Mouse (Mus musculus): ENCODE measurements around the gene Cntrob. TPM values are rescaled to one million over a fixed set of nuclear protein-coding genes. Genes with fewer than 3 reads are reported as not detected.

The Cntrob gene
- polyA plus RNA-seq, 1 experiment from 2014 or later: 18.6 TPM

DNA sequence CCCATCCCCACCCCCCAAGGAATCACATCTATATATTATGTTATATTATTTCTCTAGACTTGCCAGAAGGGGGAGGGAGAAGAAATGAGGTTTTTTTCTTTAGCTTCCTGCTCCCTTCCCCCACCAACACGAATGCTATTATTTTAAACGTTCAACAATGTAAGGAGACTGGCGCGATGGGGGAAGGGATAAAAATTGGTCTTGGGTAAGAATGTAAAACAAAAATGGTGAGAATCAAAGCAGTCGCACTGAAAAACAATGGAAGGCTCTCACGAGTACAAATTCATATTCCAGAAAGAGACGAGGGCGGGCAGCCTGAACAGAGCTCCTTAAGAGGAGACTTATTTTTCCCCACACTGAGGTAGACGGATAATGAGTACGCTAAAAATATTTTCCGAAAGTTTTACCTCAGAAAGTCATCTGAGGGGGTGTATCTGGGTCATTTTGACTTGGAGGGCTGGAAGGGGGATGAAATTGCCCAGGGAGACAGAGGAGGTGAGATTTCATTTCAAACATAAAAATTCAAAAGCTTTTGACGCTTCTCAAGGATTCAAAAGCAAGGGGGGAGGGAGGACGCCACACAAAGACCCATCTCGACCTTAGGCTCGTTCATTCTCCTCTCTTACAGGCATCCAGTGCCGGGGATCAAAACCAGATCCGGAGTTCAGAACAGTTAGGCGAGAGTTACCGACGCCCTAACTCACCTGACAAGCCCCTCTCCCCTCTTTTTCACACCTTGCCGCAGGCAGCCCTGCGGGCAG lies 43.5 kb upstream of the Cntrob start:
- no peaks in the 10 kb centered on the region for H3K27me3 ChIP-seq (replicated peaks)
- under 1% methylated on average over 22 of the region's 22 CpGs for WGBS
- H3K4me1 ChIP-seq: peaks cover 42% of the 10 kb centered on the region
- no peak for ATAC-seq (ENCODE audit: insufficient read depth, low FRiP score, low read depth)
- peak overlapping the region; percentile 99 for H3K27ac ChIP-seq
- H3K9ac ChIP-seq: peak overlapping the region; percentile 99
- no peaks in the 10 kb centered on the region for H3K9me3 ChIP-seq
- peaks cover 14% of the 10 kb centered on the region for H3K36me3 ChIP-seq
- H3K4me3 ChIP-seq (replicated peaks): peak overlapping the region; percentile 85
- peak overlapping the region; percentile 91 for H3K4me2 ChIP-seq

DNA sequence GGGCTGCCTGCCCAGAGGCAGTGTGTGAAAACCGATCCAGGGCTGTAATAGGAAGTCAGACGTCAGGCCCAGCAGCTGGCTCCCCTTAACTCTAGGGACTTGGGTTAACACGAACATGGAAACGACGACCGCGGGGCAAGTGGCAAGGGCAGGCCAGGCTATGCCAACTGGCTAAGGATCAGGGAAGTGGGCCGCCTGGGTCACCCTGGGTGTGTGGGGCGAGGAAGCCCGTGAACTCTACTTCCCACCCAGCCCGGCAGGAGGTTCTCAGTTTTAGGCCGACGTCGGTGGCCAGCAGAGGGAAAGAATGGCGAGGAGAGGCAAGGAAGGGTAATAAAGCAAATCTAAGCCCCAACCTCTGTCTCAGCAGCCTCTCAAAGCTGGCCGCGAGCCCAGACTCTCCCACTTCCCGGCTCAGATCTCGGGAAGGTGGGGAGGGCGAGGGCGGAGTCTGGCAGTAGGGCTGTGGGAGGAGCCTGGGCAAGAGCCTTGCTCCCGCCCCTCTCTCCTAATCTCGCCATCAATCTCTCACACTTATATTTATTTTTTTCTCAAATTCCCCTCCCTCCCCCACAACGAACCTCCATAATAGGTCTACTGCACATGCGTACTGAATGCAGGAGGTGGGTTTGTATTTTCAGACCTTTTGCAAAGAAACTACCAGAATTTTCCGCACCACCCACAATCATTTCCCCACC lies 42.7 kb upstream of the Cntrob start:
- peak overlapping the region; percentile 39; the same call in 1 of the 2 replicates for H3K9ac ChIP-seq
- H3K9me3 ChIP-seq: no peaks in the 10 kb centered on the region
- no peaks in the 10 kb centered on the region for H3K27me3 ChIP-seq (replicated peaks)
- H3K27ac ChIP-seq: peak overlapping the region; percentile 99
- under 1% methylated on average over 26 of the region's 26 CpGs for WGBS
- H3K4me3 ChIP-seq (replicated peaks): peak overlapping the region; percentile 85
- peak; percentile 80 for ATAC-seq (ENCODE audit: insufficient read depth, low FRiP score, low read depth)
- H3K36me3 ChIP-seq: peaks cover 21% of the 10 kb centered on the region
- peak overlapping the region; percentile 91 for H3K4me2 ChIP-seq
- H3K4me1 ChIP-seq: peaks cover 34% of the 10 kb centered on the region

DNA sequence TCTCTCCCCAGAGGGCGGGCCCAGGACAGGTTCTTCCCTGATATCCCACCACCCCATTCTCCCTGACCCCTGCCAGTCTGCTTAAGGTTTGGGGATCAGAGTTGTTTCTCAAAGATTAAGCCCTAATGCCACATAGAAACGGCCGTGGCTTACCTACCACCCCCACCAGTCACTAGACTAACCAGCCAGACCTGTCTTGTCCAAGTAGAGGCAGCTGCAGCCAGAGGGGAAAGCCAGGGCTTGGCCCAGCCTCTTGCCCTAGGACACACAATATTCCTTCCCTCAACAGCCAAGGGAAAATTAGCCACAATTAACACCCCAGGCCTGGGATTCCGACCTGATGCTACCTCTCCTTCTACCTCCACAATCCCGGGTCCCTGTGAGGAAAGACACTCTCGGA lies 42.1 kb upstream of the Cntrob start:
- Histone ChIP-seq H3K4me2 (peak overlapping the region; percentile 91), H3K9ac (peak overlapping the region; percentile 39; the same call in 1 of the 2 replicates), H3K27me3 (replicated peaks) (no peaks in the 10 kb centered on the region), H3K4me3 (replicated peaks) (peak overlapping the region; percentile 85), H3K9me3 (no peaks in the 10 kb centered on the region), H3K4me1 (peaks cover 31% of the 10 kb centered on the region), H3K27ac (peak overlapping the region; percentile 99), H3K36me3 (peaks cover 27% of the 10 kb centered on the region)
- WGBS: 19% methylated on average over 6 of the region's 6 CpGs
- no peak for ATAC-seq (ENCODE audit: insufficient read depth, low FRiP score, low read depth)

DNA sequence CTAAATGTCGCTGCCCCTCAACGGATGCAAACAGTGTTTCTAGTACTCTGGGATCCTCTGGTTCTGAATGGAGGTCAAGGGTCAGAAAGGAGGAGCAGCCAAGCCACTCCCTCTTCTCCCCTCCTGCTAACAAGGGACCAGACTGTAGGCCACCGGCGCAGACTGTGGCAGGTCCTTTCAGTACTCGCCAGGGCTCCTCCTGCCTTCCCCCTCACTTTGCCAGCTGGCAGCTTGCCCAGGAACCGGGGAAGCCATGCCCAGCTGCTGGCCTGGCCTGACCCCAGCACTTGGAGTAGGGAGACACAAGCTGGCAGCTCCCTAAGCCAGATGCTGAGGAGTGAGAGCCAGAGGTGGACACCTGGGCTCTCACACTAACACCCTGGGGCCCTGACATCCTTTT lies 41.3 kb upstream of the Cntrob start:
- peak; percentile 50 for ATAC-seq (ENCODE audit: insufficient read depth, low FRiP score, low read depth)
- Histone ChIP-seq H3K27me3 (replicated peaks) (no peaks in the 10 kb centered on the region), H3K4me1 (peaks cover 31% of the 10 kb centered on the region), H3K36me3 (peaks cover 33% of the 10 kb centered on the region), H3K27ac (peak overlapping the region; percentile 99), H3K9ac (no peak overlapping the region), H3K9me3 (no peaks in the 10 kb centered on the region), H3K4me3 (replicated peaks) (peak overlapping the region; percentile 85), H3K4me2 (peak overlapping the region; percentile 91)
- 2% methylated on average over 6 of the region's 6 CpGs for WGBS

DNA sequence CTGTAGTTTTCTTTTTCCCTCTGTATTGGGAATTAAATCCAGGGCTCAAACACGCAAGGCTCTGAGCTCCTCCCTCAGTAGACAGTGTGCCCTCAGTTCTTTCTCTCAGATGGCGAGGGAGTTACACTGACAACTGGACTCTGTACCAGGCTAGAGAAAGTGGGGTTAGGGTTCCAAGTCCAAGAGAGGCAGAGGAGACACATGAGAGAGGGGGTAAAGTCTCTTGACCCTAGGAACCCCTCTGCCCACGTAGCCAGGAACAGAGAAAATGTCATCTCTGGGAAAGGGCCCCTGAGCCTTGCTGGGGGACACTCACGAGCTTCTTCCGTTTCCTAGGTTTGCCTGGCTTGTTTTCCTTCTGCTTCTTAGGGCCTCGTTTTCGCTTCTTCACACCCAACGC lies 40.8 kb upstream of the Cntrob start:
- no peak for ATAC-seq (ENCODE audit: insufficient read depth, low FRiP score, low read depth)
- Histone ChIP-seq H3K9ac (no peak overlapping the region), H3K27me3 (replicated peaks) (no peaks in the 10 kb centered on the region), H3K4me2 (peak overlapping the region; percentile 91), H3K27ac (peak overlapping the region; percentile 99), H3K9me3 (no peaks in the 10 kb centered on the region), H3K4me3 (replicated peaks) (peak overlapping the region; percentile 85), H3K4me1 (peaks cover 31% of the 10 kb centered on the region), H3K36me3 (peaks cover 39% of the 10 kb centered on the region)
- WGBS: 36% methylated on average over 8 of the region's 8 CpGs

DNA sequence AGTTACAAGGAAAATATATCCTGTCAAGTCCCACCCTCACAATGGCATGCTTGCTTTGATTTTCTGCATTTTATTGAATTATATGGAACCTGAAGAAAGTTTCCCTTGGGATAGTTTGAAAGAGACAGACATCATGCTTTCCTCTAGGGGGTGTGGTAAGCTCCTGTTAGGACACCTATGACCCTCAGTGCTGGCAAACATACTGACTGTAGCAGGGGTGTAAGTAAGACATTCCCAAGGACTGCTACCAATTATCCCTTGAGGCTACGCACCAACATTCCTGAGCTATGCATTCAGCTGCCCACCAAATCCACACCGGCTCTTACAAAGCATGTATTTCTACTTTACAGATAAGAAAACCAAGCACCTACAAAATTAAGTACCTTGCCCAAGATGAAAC lies 38.9 kb upstream of the Cntrob start:
- WGBS: 75% methylated on average over 2 of the region's 2 CpGs
- no peak for ATAC-seq (ENCODE audit: insufficient read depth, low FRiP score, low read depth)
- H3K9ac ChIP-seq: no peak overlapping the region
- H3K27ac ChIP-seq: no peak overlapping the region
- peaks cover 24% of the 10 kb centered on the region for H3K4me1 ChIP-seq
- no peak overlapping the region for H3K4me2 ChIP-seq
- H3K36me3 ChIP-seq: peaks cover 51% of the 10 kb centered on the region
- H3K27me3 ChIP-seq (replicated peaks): no peaks in the 10 kb centered on the region
- H3K4me3 ChIP-seq (replicated peaks): no peak overlapping the region
- no peaks in the 10 kb centered on the region for H3K9me3 ChIP-seq

DNA sequence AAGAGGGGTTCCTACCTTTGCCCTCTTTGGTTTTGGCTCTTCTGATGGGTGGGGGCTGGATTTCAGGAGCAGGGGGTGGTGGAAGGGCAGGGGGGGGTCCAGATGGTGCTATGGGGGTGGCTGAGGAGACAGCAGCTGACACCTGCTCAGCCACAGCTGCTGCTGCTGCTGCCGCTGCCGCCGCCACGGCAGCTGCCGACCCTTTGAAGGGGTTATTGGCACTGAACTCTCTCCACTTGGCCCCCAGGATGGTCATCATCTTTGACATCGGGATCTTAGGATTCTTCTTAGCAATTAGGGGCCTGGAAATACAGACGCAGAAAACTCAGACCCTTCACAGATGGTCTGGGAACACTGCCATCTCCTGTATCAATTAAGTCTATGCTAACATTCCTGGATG lies 38.4 kb upstream of the Cntrob start:
- WGBS: 67% methylated on average over 7 of the region's 7 CpGs
- Histone ChIP-seq H3K27ac (no peak overlapping the region), H3K4me2 (no peak overlapping the region), H3K36me3 (peaks cover 54% of the 10 kb centered on the region), H3K27me3 (replicated peaks) (no peaks in the 10 kb centered on the region), H3K4me1 (peaks cover 20% of the 10 kb centered on the region), H3K9me3 (no peaks in the 10 kb centered on the region), H3K9ac (no peak overlapping the region), H3K4me3 (replicated peaks) (no peak overlapping the region)
- no peak for ATAC-seq (ENCODE audit: insufficient read depth, low FRiP score, low read depth)

DNA sequence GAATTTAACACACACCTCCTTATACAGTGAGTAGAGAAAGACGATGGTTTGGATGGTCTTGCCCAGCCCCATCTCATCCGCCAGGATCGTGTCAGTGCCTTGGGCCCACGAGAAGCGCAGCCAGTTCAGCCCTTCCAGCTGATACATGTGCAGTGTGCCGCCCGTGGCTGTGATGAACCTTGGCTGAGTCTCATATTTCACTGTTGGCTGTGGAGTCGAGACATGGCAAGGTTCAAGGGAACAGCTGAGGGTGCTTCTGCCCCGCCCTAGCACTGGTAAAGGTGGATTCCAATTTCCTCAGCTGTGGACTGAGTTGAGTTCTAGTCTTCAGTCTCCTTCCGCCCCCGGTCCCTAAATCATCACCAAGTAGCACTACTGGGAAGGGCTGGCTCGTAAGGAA lies 34.1 kb upstream of the Cntrob start:
- Histone ChIP-seq H3K4me1 (no peaks in the 10 kb centered on the region), H3K27me3 (replicated peaks) (no peaks in the 10 kb centered on the region), H3K36me3 (peaks cover 81% of the 10 kb centered on the region), H3K9me3 (no peaks in the 10 kb centered on the region), H3K4me2 (no peak overlapping the region), H3K4me3 (replicated peaks) (no peak overlapping the region), H3K9ac (no peak overlapping the region), H3K27ac (no peak overlapping the region)
- WGBS: 84% methylated on average over 12 of the region's 12 CpGs
- no peak for ATAC-seq (ENCODE audit: insufficient read depth, low FRiP score, low read depth)

DNA sequence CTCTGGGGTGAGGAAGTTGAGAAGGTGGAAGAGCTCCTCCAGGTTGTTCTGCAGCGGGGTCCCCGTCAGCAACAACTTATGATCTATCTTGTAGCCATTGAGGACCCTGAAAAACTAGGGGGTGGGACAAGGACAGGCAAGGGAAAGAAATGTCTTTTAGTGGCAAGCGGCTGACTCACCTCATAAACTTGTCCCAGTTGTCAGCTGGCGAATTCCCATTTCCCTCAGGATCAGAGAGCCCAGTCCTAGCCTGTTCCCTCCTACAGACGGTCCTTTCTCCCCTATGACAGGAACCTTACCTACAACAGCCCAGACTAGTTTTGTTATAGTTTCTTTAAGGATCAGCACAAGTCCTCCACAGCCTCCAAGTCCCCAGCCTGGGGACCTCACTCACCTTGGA lies 33.0 kb upstream of the Cntrob start:
- Histone ChIP-seq H3K9ac (no peak overlapping the region), H3K9me3 (no peaks in the 10 kb centered on the region), H3K4me2 (no peak overlapping the region), H3K27me3 (replicated peaks) (no peaks in the 10 kb centered on the region), H3K27ac (no peak overlapping the region), H3K4me1 (no peaks in the 10 kb centered on the region), H3K36me3 (peaks cover 80% of the 10 kb centered on the region), H3K4me3 (replicated peaks) (no peak overlapping the region)
- WGBS: 86% methylated on average over 5 of the region's 5 CpGs
- no peak for ATAC-seq (ENCODE audit: insufficient read depth, low FRiP score, low read depth)

DNA sequence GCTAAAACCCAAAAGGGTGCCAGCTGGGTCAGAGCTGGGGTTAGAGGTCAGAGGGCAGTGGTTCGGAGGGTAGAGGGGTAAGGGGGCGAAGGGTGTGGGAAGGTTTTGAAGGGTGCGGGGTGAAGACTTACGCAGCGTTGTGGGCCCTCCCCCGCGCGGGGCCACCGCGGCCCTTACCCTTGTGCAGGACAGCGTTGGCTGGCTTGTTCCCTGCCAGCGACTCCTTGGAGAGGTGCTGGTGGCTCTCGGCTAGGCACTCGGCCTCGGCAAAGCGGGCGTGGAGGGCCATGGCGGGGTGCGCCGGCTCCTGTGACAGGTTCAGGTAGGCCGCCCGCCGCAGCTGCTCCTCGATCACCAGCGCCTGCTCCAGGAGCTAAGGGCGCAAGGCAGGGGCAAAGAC lies 22.9 kb upstream of the Cntrob start:
- Histone ChIP-seq H3K4me2 (no peak overlapping the region), H3K9me3 (no peaks in the 10 kb centered on the region), H3K4me3 (replicated peaks) (no peak overlapping the region), H3K27me3 (replicated peaks) (no peaks in the 10 kb centered on the region), H3K36me3 (peaks cover 75% of the 10 kb centered on the region), H3K4me1 (no peaks in the 10 kb centered on the region), H3K27ac (no peak overlapping the region), H3K9ac (no peak overlapping the region)
- ATAC-seq (ENCODE audit: insufficient read depth, low FRiP score, low read depth): no peak
- 86% methylated on average over 26 of the region's 26 CpGs for WGBS

DNA sequence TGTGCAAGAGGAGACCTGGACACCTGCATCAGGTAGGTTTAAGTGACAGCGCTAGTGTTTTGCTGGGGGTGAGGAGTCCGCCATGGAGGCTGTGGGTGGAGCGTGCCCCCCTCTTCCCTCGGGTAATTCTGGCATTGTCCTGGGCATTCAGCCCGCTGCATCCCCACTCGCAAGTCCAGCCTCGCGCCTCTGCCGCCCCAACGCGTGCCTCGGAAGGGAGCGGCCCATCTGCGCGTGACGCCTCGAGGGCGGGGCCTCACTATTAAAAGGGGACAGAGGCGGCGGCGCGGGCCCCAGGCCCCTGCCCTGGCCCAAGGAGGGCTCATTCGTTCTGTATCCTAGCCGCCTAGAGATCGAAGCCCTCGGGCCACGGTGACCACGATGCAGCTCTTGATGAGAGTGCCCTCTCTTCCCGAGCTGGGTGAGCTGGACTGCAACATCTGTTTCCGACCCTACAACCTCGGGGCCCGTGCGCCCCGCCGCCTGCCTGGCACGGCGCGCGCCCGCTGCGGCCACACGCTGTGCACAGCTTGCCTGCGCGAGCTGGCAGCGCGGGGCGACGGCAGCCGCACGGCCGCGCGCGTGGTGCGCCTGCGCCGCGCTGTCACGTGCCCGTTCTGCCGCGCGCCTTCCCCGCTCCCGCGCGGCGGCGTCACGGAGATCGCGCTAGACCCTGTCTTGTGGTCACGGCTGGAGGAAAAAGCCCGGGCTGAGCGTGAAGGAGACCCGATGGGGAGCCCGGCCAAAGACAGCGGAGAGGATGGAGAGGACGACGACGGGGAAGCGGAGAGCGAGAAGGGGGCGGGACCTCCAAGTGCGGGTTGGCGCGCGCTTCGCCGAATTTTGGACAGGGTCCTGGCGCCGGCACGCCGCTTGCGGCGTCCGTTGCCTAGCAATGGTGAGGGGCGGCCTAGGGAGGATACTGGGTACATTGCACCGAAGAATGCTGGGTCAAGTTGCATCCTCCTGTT lies 16.9 kb upstream of the Cntrob start, which contains the start of gene Rnf227:
Rnf227 (plus strand) TSS at position 301 of the 971 bp plus-strand sequence.
- Histone ChIP-seq H3K36me3 (peaks cover 21% of the 10 kb centered on the region), H3K4me2 (peak within 1 kb of the TSS; percentile 93), H3K27ac (peak within 1 kb of the TSS; percentile 80), H3K4me3 (replicated peaks) (peak within 1 kb of the TSS; percentile 59), H3K9ac (peak within 1 kb of the TSS; percentile 26), H3K27me3 (replicated peaks) (no peaks in the 10 kb centered on the region), H3K4me1 (peaks cover 12% of the 10 kb centered on the region; the same call in 1 of the 2 replicates), H3K9me3 (no peaks in the 10 kb centered on the region)
- WGBS: 2% methylated on average over 99 of the region's 99 CpGs
- ATAC-seq (ENCODE audit: insufficient read depth, low FRiP score, low read depth): peak; percentile 83
